Mouse (Mus musculus): ENCODE data around the gene Cabp7.

The Cabp7 gene

DNA sequence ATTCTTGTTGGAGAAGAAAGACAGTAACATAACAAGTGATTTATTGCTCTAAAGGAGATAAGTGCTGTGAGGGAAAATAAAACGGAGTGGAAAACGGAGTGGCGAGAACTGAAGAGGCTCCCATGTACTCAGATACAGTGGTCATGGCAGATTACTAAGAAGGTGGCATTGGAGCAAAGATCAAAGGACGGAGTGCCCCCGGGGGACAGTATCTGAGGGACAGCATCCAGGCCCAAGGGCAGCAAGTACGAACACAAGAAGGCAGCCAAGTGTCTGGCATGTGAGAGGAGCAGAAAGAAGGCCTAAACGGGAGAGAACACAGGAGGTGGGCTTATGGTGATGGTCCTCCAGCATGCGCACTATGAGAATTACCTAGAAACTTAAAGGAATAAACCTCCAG lies 24.9 kb downstream of the Cabp7 start:
- Histone ChIP-seq H3K4me1 (replicated peaks; ENCODE audit: low read depth, low read length) (peaks cover 52% of the 10 kb centered on the region), H3K9me3 (ENCODE audit: low read length) (no peaks in the 10 kb centered on the region), H3K27me3 (ENCODE audit: insufficient read depth, low read length) (no peaks in the 10 kb centered on the region), H3K36me3 (ENCODE audit: insufficient read depth, low read length) (peaks cover 45% of the 10 kb centered on the region), H3K4me3 (replicated peaks; ENCODE audit: low read length) (no peak overlapping the region)
- TF ChIP-seq CTCF (conservative IDR thresholded peaks at IDR 0.05; ENCODE audit: low read length) (no peak), NANOG (IDR thresholded peaks at IDR 0.05; ENCODE audit: borderline replicate concordance, low read length) (no peak), POU5F1 (IDR thresholded peaks at IDR 0.05; ENCODE audit: borderline replicate concordance, low read length) (no peak)

DNA sequence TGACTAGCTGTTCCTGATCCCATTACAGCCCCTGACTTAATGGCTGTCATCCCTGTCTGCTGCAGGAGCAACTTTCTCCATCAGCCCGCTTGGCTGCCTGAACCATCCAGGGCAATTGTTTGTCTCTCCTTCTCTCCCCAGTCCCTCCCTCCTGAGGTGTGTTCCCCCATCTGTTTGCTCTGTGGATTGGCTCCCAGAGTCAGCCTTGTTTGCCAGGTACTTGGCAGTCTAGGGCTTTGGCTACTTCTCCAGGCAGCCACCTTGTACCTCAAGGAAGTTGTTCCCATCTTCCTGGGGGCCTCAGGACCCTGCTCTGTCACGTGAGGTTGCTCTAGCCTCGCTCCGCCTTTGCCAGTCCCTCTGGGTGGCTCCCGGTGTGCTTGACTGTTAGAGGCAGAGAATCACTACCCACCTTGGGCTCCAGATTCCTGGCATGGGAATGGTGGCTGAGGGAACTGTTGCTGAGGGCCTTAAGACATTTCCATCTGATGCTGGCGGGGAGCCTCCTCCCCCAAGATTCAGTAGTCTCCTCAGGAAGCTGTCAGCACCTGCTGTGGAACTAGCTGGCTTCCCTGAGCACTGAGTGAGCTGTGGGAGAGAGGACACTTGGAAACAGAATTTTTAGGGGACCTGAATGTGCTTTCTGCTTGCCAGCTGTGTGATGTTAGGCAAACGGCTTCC lies 25.5 kb downstream of the Cabp7 start:
- Histone ChIP-seq H3K4me1 (replicated peaks; ENCODE audit: low read depth, low read length) (peaks cover 56% of the 10 kb centered on the region), H3K36me3 (ENCODE audit: insufficient read depth, low read length) (peaks cover 39% of the 10 kb centered on the region), H3K27me3 (ENCODE audit: insufficient read depth, low read length) (no peaks in the 10 kb centered on the region), H3K4me3 (replicated peaks; ENCODE audit: low read length) (peak overlapping the region; percentile 32), H3K9me3 (ENCODE audit: low read length) (no peaks in the 10 kb centered on the region)
- no peak for TF ChIP-seq NANOG (IDR thresholded peaks at IDR 0.05; ENCODE audit: borderline replicate concordance, low read length)
- no peak for TF ChIP-seq POU5F1 (IDR thresholded peaks at IDR 0.05; ENCODE audit: borderline replicate concordance, low read length)
- TF ChIP-seq CTCF (conservative IDR thresholded peaks at IDR 0.05; ENCODE audit: low read length), result no peak

DNA sequence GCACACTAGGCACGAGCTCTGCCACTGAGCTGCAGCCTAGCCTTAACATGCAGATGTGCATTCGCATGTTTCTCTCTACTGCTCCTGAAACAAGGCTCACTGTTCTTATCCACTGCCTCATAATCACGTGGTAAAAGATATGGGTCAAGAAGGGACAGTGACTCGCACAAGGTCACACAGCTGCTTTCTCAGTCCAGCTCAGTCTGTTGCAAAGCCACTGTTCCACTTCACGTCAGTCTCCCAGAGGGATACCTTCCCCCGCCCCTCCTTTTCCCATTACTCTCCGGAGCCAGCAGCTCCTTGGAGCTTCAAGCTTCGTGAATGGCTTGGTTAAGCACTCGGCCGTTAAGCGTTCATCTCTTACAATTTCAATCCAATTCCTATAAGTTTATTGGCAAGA lies 26.2 kb downstream of the Cabp7 start:
- Histone ChIP-seq H3K36me3 (ENCODE audit: insufficient read depth, low read length) (peaks cover 33% of the 10 kb centered on the region), H3K4me3 (replicated peaks; ENCODE audit: low read length) (peak overlapping the region; percentile 32), H3K27me3 (ENCODE audit: insufficient read depth, low read length) (no peaks in the 10 kb centered on the region), H3K9me3 (ENCODE audit: low read length) (no peaks in the 10 kb centered on the region), H3K4me1 (replicated peaks; ENCODE audit: low read depth, low read length) (peaks cover 58% of the 10 kb centered on the region)
- TF ChIP-seq NANOG (IDR thresholded peaks at IDR 0.05; ENCODE audit: borderline replicate concordance, low read length) (no peak), POU5F1 (IDR thresholded peaks at IDR 0.05; ENCODE audit: borderline replicate concordance, low read length) (no peak), CTCF (conservative IDR thresholded peaks at IDR 0.05; ENCODE audit: low read length) (no peak)

DNA sequence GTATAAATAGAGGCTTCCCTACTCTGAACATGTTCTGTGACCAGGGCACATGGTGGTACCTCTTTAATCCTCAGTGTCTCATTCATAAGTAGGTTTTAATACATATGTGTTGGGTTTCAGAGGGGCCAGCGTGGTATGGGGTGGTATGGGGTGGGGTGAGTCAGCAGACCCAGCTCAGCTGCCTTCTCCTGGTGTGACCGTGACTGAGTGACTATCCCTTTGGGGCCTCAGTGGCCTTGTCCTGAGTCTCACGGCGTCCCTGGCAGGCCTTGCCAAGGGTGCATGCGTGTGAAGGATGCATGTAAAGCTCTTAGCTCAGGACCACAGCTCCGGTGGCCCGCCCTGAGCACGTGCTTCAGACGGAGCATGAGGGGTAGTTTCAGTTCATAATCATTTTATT lies 26.6 kb downstream of the Cabp7 start:
- Histone ChIP-seq H3K27me3 (ENCODE audit: insufficient read depth, low read length) (no peaks in the 10 kb centered on the region), H3K9me3 (ENCODE audit: low read length) (no peaks in the 10 kb centered on the region), H3K4me1 (replicated peaks; ENCODE audit: low read depth, low read length) (peaks cover 58% of the 10 kb centered on the region), H3K4me3 (replicated peaks; ENCODE audit: low read length) (peak overlapping the region; percentile 32), H3K36me3 (ENCODE audit: insufficient read depth, low read length) (peaks cover 28% of the 10 kb centered on the region)
- TF ChIP-seq CTCF (conservative IDR thresholded peaks at IDR 0.05; ENCODE audit: low read length) (no peak), NANOG (IDR thresholded peaks at IDR 0.05; ENCODE audit: borderline replicate concordance, low read length) (no peak), POU5F1 (IDR thresholded peaks at IDR 0.05; ENCODE audit: borderline replicate concordance, low read length) (no peak)

DNA sequence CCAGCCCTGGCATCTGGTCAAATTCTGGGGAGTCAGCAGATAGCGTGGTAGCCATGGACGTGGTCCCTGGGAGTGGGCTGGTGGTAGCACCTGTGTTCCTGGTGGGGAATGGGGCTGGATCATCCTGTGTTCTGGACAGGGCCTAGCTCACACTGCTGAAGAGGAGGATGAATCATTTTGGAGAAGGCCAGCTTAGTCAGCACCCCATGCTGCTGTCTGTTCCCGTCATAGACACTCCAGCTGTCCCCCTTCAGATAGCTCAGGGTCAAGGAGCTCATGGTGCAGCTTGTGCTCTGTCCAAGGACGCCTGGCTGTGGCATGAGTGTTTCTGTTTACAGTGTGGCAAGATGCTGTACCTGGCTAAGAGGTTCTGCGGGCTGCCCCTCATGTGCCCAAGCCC lies 28.0 kb downstream of the Cabp7 start:
- Histone ChIP-seq H3K4me3 (replicated peaks; ENCODE audit: low read length) (no peak overlapping the region), H3K9me3 (ENCODE audit: low read length) (no peaks in the 10 kb centered on the region), H3K4me1 (replicated peaks; ENCODE audit: low read depth, low read length) (peaks cover 55% of the 10 kb centered on the region), H3K27me3 (ENCODE audit: insufficient read depth, low read length) (no peaks in the 10 kb centered on the region), H3K36me3 (ENCODE audit: insufficient read depth, low read length) (peaks cover 16% of the 10 kb centered on the region)
- TF ChIP-seq CTCF (conservative IDR thresholded peaks at IDR 0.05; ENCODE audit: low read length), result no peak
- no peak for TF ChIP-seq NANOG (IDR thresholded peaks at IDR 0.05; ENCODE audit: borderline replicate concordance, low read length)
- no peak for TF ChIP-seq POU5F1 (IDR thresholded peaks at IDR 0.05; ENCODE audit: borderline replicate concordance, low read length)

DNA sequence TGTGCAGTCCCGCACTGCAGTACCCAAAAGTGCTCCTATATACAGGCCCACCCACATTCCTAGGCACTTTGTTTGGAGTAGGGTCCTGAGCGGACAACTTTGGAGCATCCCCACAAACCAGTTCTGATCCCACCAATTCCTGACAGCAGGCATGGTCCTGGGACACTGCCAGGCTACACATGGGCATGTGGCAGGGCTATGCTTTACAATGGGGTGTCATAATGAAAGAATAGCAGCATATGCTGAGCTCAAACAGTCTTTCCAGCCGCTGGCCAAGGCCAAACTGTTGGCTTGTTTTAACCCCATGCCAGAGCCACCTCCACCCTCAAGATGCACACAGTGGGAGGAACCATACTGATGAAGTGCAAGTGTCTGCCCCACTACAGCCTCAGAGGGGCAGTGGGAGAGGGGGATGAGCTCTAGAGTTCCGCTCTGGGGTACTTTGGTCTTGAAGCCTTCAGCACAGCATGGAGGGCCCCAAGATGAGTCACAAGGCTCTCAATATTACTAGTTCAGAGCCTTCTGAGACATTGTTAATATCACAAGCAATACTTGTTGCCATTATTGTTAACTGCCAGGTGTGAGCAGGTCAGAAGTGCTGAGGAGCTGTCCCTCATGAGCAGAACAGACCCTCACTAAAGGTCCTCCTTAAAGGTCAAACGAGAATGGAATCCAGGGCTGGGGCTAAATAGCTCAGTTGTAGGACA lies 29.9 kb downstream of the Cabp7 start:
- H3K4me1 ChIP-seq (replicated peaks; ENCODE audit: low read depth, low read length), result peaks cover 38% of the 10 kb centered on the region
- no peaks in the 10 kb centered on the region for H3K27me3 ChIP-seq (ENCODE audit: insufficient read depth, low read length)
- no peak overlapping the region for H3K4me3 ChIP-seq (replicated peaks; ENCODE audit: low read length)
- no peaks in the 10 kb centered on the region for H3K9me3 ChIP-seq (ENCODE audit: low read length)
- H3K36me3 ChIP-seq (ENCODE audit: insufficient read depth, low read length), result peaks cover 2% of the 10 kb centered on the region; the same call in 1 of the 2 replicates
- TF ChIP-seq NANOG (IDR thresholded peaks at IDR 0.05; ENCODE audit: borderline replicate concordance, low read length) (no peak), CTCF (conservative IDR thresholded peaks at IDR 0.05; ENCODE audit: low read length) (no peak), POU5F1 (IDR thresholded peaks at IDR 0.05; ENCODE audit: borderline replicate concordance, low read length) (no peak)

DNA sequence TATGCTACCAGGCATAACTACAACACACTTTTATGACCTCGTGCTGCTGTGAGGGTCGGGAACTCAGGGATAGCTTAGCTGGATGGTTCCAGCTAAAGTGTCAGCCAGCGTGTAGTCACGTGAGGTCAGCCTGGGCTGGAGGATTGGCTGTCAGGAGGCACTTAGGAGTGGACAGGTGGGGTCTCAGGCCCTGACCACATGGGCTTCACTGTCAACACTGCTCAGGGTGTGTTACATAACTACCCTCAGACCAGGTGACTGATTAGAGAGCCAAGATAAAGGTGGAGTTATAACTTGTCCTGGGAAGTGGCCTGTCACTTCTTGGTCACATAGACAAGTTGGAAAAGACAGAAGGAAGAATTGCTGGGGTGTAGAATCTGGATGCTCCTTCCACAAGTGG lies 31.0 kb downstream of the Cabp7 start:
- Histone ChIP-seq H3K27me3 (ENCODE audit: insufficient read depth, low read length) (no peaks in the 10 kb centered on the region), H3K9me3 (ENCODE audit: low read length) (no peaks in the 10 kb centered on the region), H3K4me3 (replicated peaks; ENCODE audit: low read length) (no peak overlapping the region), H3K36me3 (ENCODE audit: insufficient read depth, low read length) (peaks cover 2% of the 10 kb centered on the region; the same call in 1 of the 2 replicates), H3K4me1 (replicated peaks; ENCODE audit: low read depth, low read length) (peaks cover 30% of the 10 kb centered on the region)
- TF ChIP-seq NANOG (IDR thresholded peaks at IDR 0.05; ENCODE audit: borderline replicate concordance, low read length), result no peak
- TF ChIP-seq CTCF (conservative IDR thresholded peaks at IDR 0.05; ENCODE audit: low read length), result no peak
- TF ChIP-seq POU5F1 (IDR thresholded peaks at IDR 0.05; ENCODE audit: borderline replicate concordance, low read length), result no peak

DNA sequence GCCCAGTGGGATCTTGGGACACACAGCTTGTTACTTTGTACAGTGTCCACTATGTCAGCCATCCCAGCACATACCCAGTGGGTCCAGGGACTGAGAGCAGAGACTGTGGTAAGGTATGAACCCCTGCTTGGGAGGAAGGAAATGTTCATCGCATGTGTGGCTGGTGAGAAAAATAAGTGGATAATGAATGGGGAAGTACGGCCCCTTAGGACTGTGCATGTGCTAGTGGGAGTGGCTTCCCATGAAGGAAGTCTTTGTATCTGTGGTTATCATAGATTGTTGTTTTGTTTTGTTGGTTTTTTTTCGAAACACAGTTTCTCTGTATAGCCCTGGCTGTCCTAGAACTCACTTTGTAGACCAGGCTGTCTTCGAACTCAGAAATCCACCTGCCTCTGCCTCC lies 31.9 kb downstream of the Cabp7 start:
- no peaks in the 10 kb centered on the region for H3K9me3 ChIP-seq (ENCODE audit: low read length)
- no peak overlapping the region for H3K4me3 ChIP-seq (replicated peaks; ENCODE audit: low read length)
- peaks cover 21% of the 10 kb centered on the region for H3K4me1 ChIP-seq (replicated peaks; ENCODE audit: low read depth, low read length)
- TF ChIP-seq POU5F1 (IDR thresholded peaks at IDR 0.05; ENCODE audit: borderline replicate concordance, low read length) (no peak), NANOG (IDR thresholded peaks at IDR 0.05; ENCODE audit: borderline replicate concordance, low read length) (no peak), CTCF (conservative IDR thresholded peaks at IDR 0.05; ENCODE audit: low read length) (no peak)
- peaks cover 2% of the 10 kb centered on the region; the same call in 1 of the 2 replicates for H3K36me3 ChIP-seq (ENCODE audit: insufficient read depth, low read length)
- H3K27me3 ChIP-seq (ENCODE audit: insufficient read depth, low read length), result no peaks in the 10 kb centered on the region

Measured in E14TG2a.4 (cell line).